Mouse (Mus musculus): Measurements from ENCODE around the gene Fam78a.

GRCm38 (mm10) chr2:32075368-32075767 lies 9.3 kb downstream of the Fam78a start:
- TF ChIP-seq CTCF (IDR thresholded peaks at IDR 0.05; ENCODE audit: low read depth) (no peak), EP300 (IDR thresholded peaks at IDR 0.05; ENCODE audit: low read depth) (no peak)

Measured in liver, embryonic 14.5 days (tissue).